Mouse (Mus musculus): Measurements from ENCODE around the gene Sap18b. TPM values are rescaled to one million over a fixed set of nuclear protein-coding genes. Genes with fewer than 3 reads are reported as not detected.
A peak's percentile ranks its signal among the peaks of the same experiment; 100 is the strongest.

The Sap18b gene
- total RNA-seq, 1 experiment: 109 TPM

DNA sequence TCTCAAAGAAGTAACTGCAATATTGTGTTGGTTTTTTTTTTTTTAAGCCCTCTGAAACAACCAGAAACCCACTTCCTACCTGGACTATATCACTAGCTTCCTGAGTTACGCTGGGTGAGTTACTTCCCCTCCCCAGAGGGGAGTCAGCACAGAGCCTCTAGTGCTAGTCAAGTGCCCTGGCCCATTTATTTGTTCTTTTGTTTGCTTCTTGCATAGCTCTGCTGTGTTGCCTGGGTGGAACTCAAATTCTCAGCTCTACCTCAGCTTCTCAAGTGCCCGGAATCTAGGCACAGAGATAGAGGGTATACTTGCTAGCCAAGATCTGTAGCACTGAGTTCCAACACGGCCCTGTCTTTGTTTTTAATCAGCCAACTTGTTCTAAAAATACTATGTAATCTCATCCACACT, 15.0 kb upstream of the Sap18b start:
- no peak overlapping the region for H3K27ac ChIP-seq (ENCODE audit: insufficient read depth, low read depth, low read length, poor library complexity, severe bottlenecking)
- no peak for TF ChIP-seq ZNF384 (IDR thresholded peaks at IDR 0.05; ENCODE audit: low read depth, low read length)
- no peak for TF ChIP-seq HCFC1 (IDR thresholded peaks at IDR 0.05; ENCODE audit: borderline replicate concordance, insufficient read depth, low read length)
- no peak for TF ChIP-seq MAFK (IDR thresholded peaks at IDR 0.05; ENCODE audit: insufficient read depth, low read depth, low read length)
- no peak for TF ChIP-seq CHD2 (IDR thresholded peaks at IDR 0.05; ENCODE audit: low read depth, low read length)
- no peak for TF ChIP-seq ZC3H11A (IDR thresholded peaks at IDR 0.05; ENCODE audit: borderline replicate concordance, low read depth, low read length)

GRCm38 (mm10) chr8:95816044-95816708, 9.0 kb upstream of the Sap18b start:
- no peak for DNase-seq (ENCODE audit: low read depth, low spot score)
- H3K4me3 ChIP-seq (ENCODE audit: insufficient read depth in 1 of 2, low read depth in 1 of 2, low read length in 2 of 2, poor library complexity in 1 of 2, severe bottlenecking in 1 of 2): no peak overlapping the region
- H3K36me3 ChIP-seq (ENCODE audit: control insufficient read depth, insufficient read depth, low read length, poor library complexity, severe bottlenecking): no peaks in the 10 kb centered on the region
- H3K9me3 ChIP-seq (ENCODE audit: control insufficient read depth, insufficient read depth, low read depth, low read length): no peaks in the 10 kb centered on the region
- in situ Hi-C loops (cut with MboI; ENCODE audit: low sequenced_read_pairs in 2 of 2, unreplicated experiment in 2 of 2): no loop called here
- H3K27ac ChIP-seq (ENCODE audit: insufficient read depth, low read depth, low read length, poor library complexity, severe bottlenecking): peak overlapping the region; percentile 51; the same call in 1 of the 2 replicates
- TF ChIP-seq ZC3H11A (IDR thresholded peaks at IDR 0.05; ENCODE audit: borderline replicate concordance, low read depth, low read length) (no peak), CHD2 (IDR thresholded peaks at IDR 0.05; ENCODE audit: low read depth, low read length) (no peak), HCFC1 (IDR thresholded peaks at IDR 0.05; ENCODE audit: borderline replicate concordance, insufficient read depth, low read length) (no peak), ZNF384 (IDR thresholded peaks at IDR 0.05; ENCODE audit: low read depth, low read length) (no peak), MAFK (IDR thresholded peaks at IDR 0.05; ENCODE audit: insufficient read depth, low read depth, low read length) (no peak)
- H3K9ac ChIP-seq (ENCODE audit: insufficient read depth, low read depth, low read length, poor library complexity, severe bottlenecking): peak overlapping the region; percentile 26; the same call in 1 of the 2 replicates
- peaks cover 6 to 15% of the 10 kb centered on the region in 2 experiments; a peak in 3 of 4 replicates for H3K4me1 ChIP-seq (ENCODE audit: control insufficient read depth in 2 of 2, insufficient read depth in 2 of 2, low read length in 2 of 2, poor library complexity in 1 of 2)

More for the DNA sequence above, 15.0 kb upstream of the Sap18b start:
- no peak for DNase-seq (ENCODE audit: low read depth, low spot score)
- H3K4me3 ChIP-seq (ENCODE audit: insufficient read depth in 1 of 2, low read depth in 1 of 2, low read length in 2 of 2, poor library complexity in 1 of 2, severe bottlenecking in 1 of 2): no peak overlapping the region
- H3K36me3 ChIP-seq (ENCODE audit: control insufficient read depth, insufficient read depth, low read length, poor library complexity, severe bottlenecking): no peaks in the 10 kb centered on the region; the same call in 1 of the 2 replicates
- H3K9me3 ChIP-seq (ENCODE audit: control insufficient read depth, insufficient read depth, low read depth, low read length): no peaks in the 10 kb centered on the region
- peaks cover 0 to 4% of the 10 kb centered on the region in 2 experiments; a peak in 1 of 4 replicates for H3K4me1 ChIP-seq (ENCODE audit: control insufficient read depth in 2 of 2, insufficient read depth in 2 of 2, low read length in 2 of 2, poor library complexity in 1 of 2)
- H3K9ac ChIP-seq (ENCODE audit: insufficient read depth, low read depth, low read length, poor library complexity, severe bottlenecking): no peak overlapping the region
- in situ Hi-C loops (cut with MboI; ENCODE audit: low sequenced_read_pairs in 2 of 2, unreplicated experiment in 2 of 2): no loop called here

DNA sequence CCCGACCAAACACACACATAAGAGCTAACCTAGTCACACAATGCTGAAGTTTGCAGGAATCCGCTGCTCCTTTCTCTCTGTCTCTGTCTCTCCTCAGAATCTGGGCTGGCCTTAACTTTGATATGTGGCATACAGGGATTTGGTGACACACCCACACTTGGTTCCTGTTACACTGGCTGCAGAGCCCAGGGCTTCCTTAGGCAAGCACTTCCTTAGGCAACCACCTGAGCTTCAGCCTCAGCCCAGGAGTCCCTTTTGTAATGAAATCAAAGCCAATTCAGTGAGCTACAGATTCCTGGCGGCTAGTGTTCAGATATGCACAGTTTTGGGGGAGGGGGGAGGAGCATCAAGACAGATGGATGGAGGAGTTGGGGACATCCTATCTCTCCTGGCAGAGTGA, 7.5 kb upstream of the Sap18b start:
- Histone ChIP-seq H3K4me1 (ENCODE audit: control insufficient read depth in 2 of 2, insufficient read depth in 2 of 2, low read length in 2 of 2, poor library complexity in 1 of 2) (peaks cover 6 to 15% of the 10 kb centered on the region in 2 experiments; a peak in 3 of 4 replicates), H3K4me3 (ENCODE audit: insufficient read depth in 1 of 2, low read depth in 1 of 2, low read length in 2 of 2, poor library complexity in 1 of 2, severe bottlenecking in 1 of 2) (no peak overlapping the region), H3K27ac (ENCODE audit: insufficient read depth, low read depth, low read length, poor library complexity, severe bottlenecking) (no peak overlapping the region; the same call in 1 of the 2 replicates), H3K9ac (ENCODE audit: insufficient read depth, low read depth, low read length, poor library complexity, severe bottlenecking) (no peak overlapping the region), H3K9me3 (ENCODE audit: control insufficient read depth, insufficient read depth, low read depth, low read length) (no peaks in the 10 kb centered on the region), H3K36me3 (ENCODE audit: control insufficient read depth, insufficient read depth, low read length, poor library complexity, severe bottlenecking) (no peaks in the 10 kb centered on the region)
- no peak for TF ChIP-seq HCFC1 (IDR thresholded peaks at IDR 0.05; ENCODE audit: borderline replicate concordance, insufficient read depth, low read length)
- no peak for TF ChIP-seq ZNF384 (IDR thresholded peaks at IDR 0.05; ENCODE audit: low read depth, low read length)
- TF ChIP-seq ZC3H11A (IDR thresholded peaks at IDR 0.05; ENCODE audit: borderline replicate concordance, low read depth, low read length): no peak
- no peak for TF ChIP-seq MAFK (IDR thresholded peaks at IDR 0.05; ENCODE audit: insufficient read depth, low read depth, low read length)
- TF ChIP-seq CHD2 (IDR thresholded peaks at IDR 0.05; ENCODE audit: low read depth, low read length): no peak
- no peak for DNase-seq (ENCODE audit: low read depth, low spot score)
- in situ Hi-C loops (cut with MboI; ENCODE audit: low sequenced_read_pairs in 2 of 2, unreplicated experiment in 2 of 2): no loop called here

- in situ Hi-C loops (cut with MboI; ENCODE audit: low sequenced_read_pairs in 2 of 2, unreplicated experiment in 2 of 2): no loop called here
Observed at GRCm38 (mm10) chr8:95818211-95818610, 6.9 kb upstream of the Sap18b start.

More at GRCm38 (mm10) chr8:95818211-95818610, 6.9 kb upstream of the Sap18b start:
- Histone ChIP-seq H3K4me1 (ENCODE audit: control insufficient read depth in 2 of 2, insufficient read depth in 2 of 2, low read length in 2 of 2, poor library complexity in 1 of 2) (peaks cover 6 to 15% of the 10 kb centered on the region in 2 experiments; a peak in 3 of 4 replicates), H3K27ac (ENCODE audit: insufficient read depth, low read depth, low read length, poor library complexity, severe bottlenecking) (peak overlapping the region; percentile 27; the same call in 1 of the 2 replicates), H3K9ac (ENCODE audit: insufficient read depth, low read depth, low read length, poor library complexity, severe bottlenecking) (no peak overlapping the region), H3K9me3 (ENCODE audit: control insufficient read depth, insufficient read depth, low read depth, low read length) (no peaks in the 10 kb centered on the region), H3K36me3 (ENCODE audit: control insufficient read depth, insufficient read depth, low read length, poor library complexity, severe bottlenecking) (no peaks in the 10 kb centered on the region), H3K4me3 (ENCODE audit: insufficient read depth in 1 of 2, low read depth in 1 of 2, low read length in 2 of 2, poor library complexity in 1 of 2, severe bottlenecking in 1 of 2) (no peak overlapping the region)
- TF ChIP-seq CHD2 (IDR thresholded peaks at IDR 0.05; ENCODE audit: low read depth, low read length) (no peak), MAFK (IDR thresholded peaks at IDR 0.05; ENCODE audit: insufficient read depth, low read depth, low read length) (no peak), ZNF384 (IDR thresholded peaks at IDR 0.05; ENCODE audit: low read depth, low read length) (no peak), HCFC1 (IDR thresholded peaks at IDR 0.05; ENCODE audit: borderline replicate concordance, insufficient read depth, low read length) (no peak), ZC3H11A (IDR thresholded peaks at IDR 0.05; ENCODE audit: borderline replicate concordance, low read depth, low read length) (no peak)
- DNase-seq (ENCODE audit: low read depth, low spot score): no peak

All from ES-E14 (cell line).